Mouse (Mus musculus): ENCODE results near the gene Gtpbp3. TPM values are rescaled to one million over a fixed set of nuclear protein-coding genes. Genes with fewer than 3 reads are reported as not detected.
A peak's percentile ranks its signal among the peaks of the same experiment; 100 is the strongest.

Gene Gtpbp3
- total and polyA plus RNA-seq, 2 experiments from 2014 or later: 11.4 to 31.5 TPM

DNA sequence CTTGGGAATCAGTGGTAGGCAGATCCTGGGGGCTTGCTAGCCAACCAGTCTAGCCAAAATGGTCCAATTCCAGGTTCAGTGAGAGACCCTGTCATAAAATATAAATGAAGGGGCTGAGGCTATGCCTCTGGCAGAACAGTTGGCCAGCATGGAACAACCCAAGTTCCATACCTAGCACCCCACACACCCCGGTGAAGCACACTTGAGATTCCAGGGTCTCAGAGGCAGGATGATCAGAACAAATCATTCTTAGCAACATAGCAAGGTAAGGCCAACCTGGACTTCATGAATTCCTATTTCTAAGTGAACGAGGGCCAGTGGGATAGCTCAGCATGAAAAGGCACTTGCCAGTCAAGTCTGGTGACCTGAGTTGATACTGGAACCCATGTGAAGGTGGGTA is 20.7 kb upstream of the Gtpbp3 start:
- H3K27ac ChIP-seq (ENCODE audit: low read depth, low read length): no peak overlapping the region
- no peak overlapping the region for H3K4me3 ChIP-seq (ENCODE audit: low read depth, low read length)
- ATAC-seq (ENCODE audit: low FRiP score): no peak
- DNase-seq (ENCODE audit: low spot score): no peak
- no peaks in the 10 kb centered on the region for H3K9me3 ChIP-seq (ENCODE audit: low read length)
- H3K36me3 ChIP-seq (ENCODE audit: insufficient read depth, low read length): peaks cover 16% of the 10 kb centered on the region
- no peak overlapping the region for H3K4me2 ChIP-seq (ENCODE audit: low read depth, low read length, poor library complexity, severe bottlenecking)
- H3K27me3 ChIP-seq (ENCODE audit: insufficient read depth, low read length): no peaks in the 10 kb centered on the region
- no peak overlapping the region for H3K9ac ChIP-seq (replicated peaks; ENCODE audit: low read length, poor library complexity, severe bottlenecking)
- WGBS: 93% methylated on average over 2 of the region's 2 CpGs
- no peak for TF ChIP-seq CTCF (IDR thresholded peaks at IDR 0.05)
- H3K4me1 ChIP-seq (ENCODE audit: insufficient read depth, low read length): peaks cover 3% of the 10 kb centered on the region; the same call in 1 of the 2 replicates

DNA sequence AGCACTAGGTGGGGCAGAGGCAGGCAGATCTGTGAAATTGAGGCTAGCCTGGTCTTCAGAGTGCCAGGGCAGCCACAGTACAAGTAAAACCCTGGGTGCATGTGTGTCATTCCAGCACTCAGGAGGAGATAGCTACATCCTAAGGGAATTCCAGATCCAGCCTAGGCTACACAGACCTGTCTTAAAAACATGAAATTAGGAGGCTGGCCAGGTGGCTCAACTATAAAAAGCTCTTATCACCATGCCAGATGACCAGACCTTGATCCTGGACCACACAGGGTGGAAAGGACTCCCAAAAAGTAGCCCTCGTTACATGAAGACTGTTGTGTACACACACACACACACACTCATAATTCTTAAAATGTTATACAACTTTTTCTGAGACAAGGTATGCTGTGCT is 19.9 kb upstream of the Gtpbp3 start:
- TF ChIP-seq CTCF (IDR thresholded peaks at IDR 0.05): 0 out of 2 replicates have a peak, but pooled peaks have one; percentile 9
- Histone ChIP-seq H3K4me2 (ENCODE audit: low read depth, low read length, poor library complexity, severe bottlenecking) (no peak overlapping the region), H3K27ac (ENCODE audit: low read depth, low read length) (no peak overlapping the region), H3K9me3 (ENCODE audit: low read length) (no peaks in the 10 kb centered on the region), H3K36me3 (ENCODE audit: insufficient read depth, low read length) (peaks cover 21% of the 10 kb centered on the region), H3K9ac (replicated peaks; ENCODE audit: low read length, poor library complexity, severe bottlenecking) (no peak overlapping the region), H3K27me3 (ENCODE audit: insufficient read depth, low read length) (no peaks in the 10 kb centered on the region), H3K4me1 (ENCODE audit: insufficient read depth, low read length) (no peaks in the 10 kb centered on the region; the same call in 1 of the 2 replicates), H3K4me3 (ENCODE audit: low read depth, low read length) (no peak overlapping the region)
- 88% methylated on average over 1 of the region's 1 CpGs for WGBS
- no peak for DNase-seq (ENCODE audit: low spot score)
- ATAC-seq (ENCODE audit: low FRiP score): no peak

GRCm38 (mm10) chr8:71468916-71469315 is 19.0 kb upstream of the Gtpbp3 start, which contains the start of gene Dda1:
Gene Dda1 (plus strand): TSS chr8:71469199.
- 2% methylated on average over 36 of the region's 52 CpGs for WGBS
- peak; percentile 91 for ATAC-seq (ENCODE audit: low FRiP score)
- H3K4me1 ChIP-seq (ENCODE audit: insufficient read depth, low read length): no peaks in the 10 kb centered on the region; the same call in 1 of the 2 replicates

GRCm38 (mm10) chr8:71469411-71469810 is 18.5 kb upstream of the Gtpbp3 start:
- Histone ChIP-seq H3K27ac (ENCODE audit: low read depth, low read length) (peak overlapping the region; percentile 82), H3K36me3 (ENCODE audit: insufficient read depth, low read length) (peaks cover 30% of the 10 kb centered on the region), H3K4me1 (ENCODE audit: insufficient read depth, low read length) (no peaks in the 10 kb centered on the region), H3K9me3 (ENCODE audit: low read length) (no peaks in the 10 kb centered on the region), H3K27me3 (ENCODE audit: insufficient read depth, low read length) (no peaks in the 10 kb centered on the region), H3K4me3 (ENCODE audit: low read depth, low read length) (peak overlapping the region; percentile 65), H3K4me2 (ENCODE audit: low read depth, low read length, poor library complexity, severe bottlenecking) (peak overlapping the region; percentile 55), H3K9ac (replicated peaks; ENCODE audit: low read length, poor library complexity, severe bottlenecking) (peak overlapping the region; percentile 70)
- ATAC-seq (ENCODE audit: low FRiP score) (peak; percentile 57), DNase-seq (ENCODE audit: low spot score) (peak; percentile 85)
- WGBS: under 1% methylated on average over 21 of the region's 24 CpGs
- TF ChIP-seq CTCF (IDR thresholded peaks at IDR 0.05): no peak

More at GRCm38 (mm10) chr8:71468916-71469315, 19.0 kb upstream of the Gtpbp3 start, which contains the start of gene Dda1:
- Histone ChIP-seq H3K9ac (replicated peaks; ENCODE audit: low read length, poor library complexity, severe bottlenecking) (peak within 1 kb of the TSS; percentile 70), H3K27ac (ENCODE audit: low read depth, low read length) (peak within 1 kb of the TSS; percentile 82), H3K9me3 (ENCODE audit: low read length) (no peaks in the 10 kb centered on the region), H3K36me3 (ENCODE audit: insufficient read depth, low read length) (peaks cover 25% of the 10 kb centered on the region), H3K27me3 (ENCODE audit: insufficient read depth, low read length) (no peaks in the 10 kb centered on the region), H3K4me2 (ENCODE audit: low read depth, low read length, poor library complexity, severe bottlenecking) (peak within 1 kb of the TSS; percentile 55), H3K4me3 (ENCODE audit: low read depth, low read length) (peak within 1 kb of the TSS; percentile 65)
- DNase-seq (ENCODE audit: low spot score): peak; percentile 100
- TF ChIP-seq CTCF (IDR thresholded peaks at IDR 0.05): no peak; the same call in 1 of the 2 replicates

GRCm38 (mm10) chr8:71470146-71470912 is 17.6 kb upstream of the Gtpbp3 start:
- Histone ChIP-seq H3K4me3 (ENCODE audit: low read depth, low read length) (peak overlapping the region; percentile 65; the same call in 1 of the 2 replicates), H3K9ac (replicated peaks; ENCODE audit: low read length, poor library complexity, severe bottlenecking) (peak overlapping the region; percentile 70), H3K9me3 (ENCODE audit: low read length) (no peaks in the 10 kb centered on the region), H3K4me2 (ENCODE audit: low read depth, low read length, poor library complexity, severe bottlenecking) (peak overlapping the region; percentile 55), H3K36me3 (ENCODE audit: insufficient read depth, low read length) (peaks cover 37% of the 10 kb centered on the region), H3K27ac (ENCODE audit: low read depth, low read length) (no peak overlapping the region), H3K27me3 (ENCODE audit: insufficient read depth, low read length) (no peaks in the 10 kb centered on the region), H3K4me1 (ENCODE audit: insufficient read depth, low read length) (no peaks in the 10 kb centered on the region)
- no peak for TF ChIP-seq CTCF (IDR thresholded peaks at IDR 0.05)
- 80% methylated on average over 3 of the region's 3 CpGs for WGBS
- no peak for ATAC-seq (ENCODE audit: low FRiP score)
- DNase-seq (ENCODE audit: low spot score): no peak

DNA sequence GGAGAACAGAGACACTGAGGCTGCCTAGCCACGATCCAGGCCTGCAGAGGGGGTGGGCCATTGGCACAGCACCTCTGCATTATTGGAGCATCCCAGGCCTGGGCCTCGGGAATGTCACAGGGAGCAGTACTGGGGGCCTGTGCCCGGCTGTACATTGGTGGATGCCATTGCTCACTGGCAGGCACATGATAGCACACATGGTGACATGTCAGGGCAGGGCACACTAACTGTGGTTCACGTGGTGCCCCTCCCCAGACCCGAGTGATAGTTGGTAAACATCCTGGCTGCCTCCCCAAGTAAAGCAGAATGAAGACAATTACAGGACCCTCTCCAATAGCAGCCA is 17.0 kb upstream of the Gtpbp3 start:
- Histone ChIP-seq H3K4me3 (ENCODE audit: low read depth, low read length) (no peak overlapping the region), H3K36me3 (ENCODE audit: insufficient read depth, low read length) (peaks cover 37% of the 10 kb centered on the region), H3K27ac (ENCODE audit: low read depth, low read length) (no peak overlapping the region), H3K27me3 (ENCODE audit: insufficient read depth, low read length) (no peaks in the 10 kb centered on the region), H3K4me2 (ENCODE audit: low read depth, low read length, poor library complexity, severe bottlenecking) (no peak overlapping the region), H3K4me1 (ENCODE audit: insufficient read depth, low read length) (no peaks in the 10 kb centered on the region), H3K9ac (replicated peaks; ENCODE audit: low read length, poor library complexity, severe bottlenecking) (no peak overlapping the region), H3K9me3 (ENCODE audit: low read length) (no peaks in the 10 kb centered on the region)
- WGBS: 84% methylated on average over 5 of the region's 5 CpGs
- no peak for TF ChIP-seq CTCF (IDR thresholded peaks at IDR 0.05)
- DNase-seq (ENCODE audit: low spot score): no peak
- ATAC-seq (ENCODE audit: low FRiP score): no peak

All from midbrain, postnatal 0 days (tissue).